Mouse (Mus musculus): ENCODE measurements around the gene Cyren. TPM values are rescaled to one million over a fixed set of nuclear protein-coding genes. Genes with fewer than 3 reads are reported as not detected.

Gene Cyren
- 11.0 and 11.3 TPM in 2 replicates for polyA plus RNA-seq (2015; fragmentation: Nextera tagmentation; extraction: Ambion mirVana)

GRCm38 (mm10) chr6:34877509-34878321, at the start of gene Cyren:
Gene Cyren, minus strand, starts transcription at chr6:34878060.
- peak; percentile 93 for ATAC-seq
- WGBS, result under 1% methylated on average over 56 of the region's 56 CpGs

GRCm38 (mm10) chr6:34927594-34927993, 49.7 kb upstream of the Cyren start:
- H3K9me3 ChIP-seq, result no peaks in the 10 kb centered on the region
- H3K4me2 ChIP-seq (replicated peaks), result no peak overlapping the region
- no peak overlapping the region for H3K27ac ChIP-seq
- H3K9ac ChIP-seq, result no peak overlapping the region
- ATAC-seq, result no peak
- WGBS, result 91% methylated on average over 8 of the region's 8 CpGs
- H3K36me3 ChIP-seq, result no peaks in the 10 kb centered on the region
- H3K27me3 ChIP-seq (replicated peaks), result no peaks in the 10 kb centered on the region
- H3K4me1 ChIP-seq (replicated peaks), result no peaks in the 10 kb centered on the region
- H3K4me3 ChIP-seq (replicated peaks), result no peak overlapping the region

More at GRCm38 (mm10) chr6:34877509-34878321, at the start of gene Cyren:
- H3K9ac ChIP-seq, result peak within 1 kb of the TSS; percentile 82
- H3K9me3 ChIP-seq, result no peaks in the 10 kb centered on the region
- H3K36me3 ChIP-seq, result 0 out of 2 replicates have a peak, but pooled peaks cover 7% of the 10 kb centered on the region
- H3K4me1 ChIP-seq (replicated peaks), result peaks cover 22% of the 10 kb centered on the region
- H3K4me3 ChIP-seq (replicated peaks), result peak within 1 kb of the TSS; percentile 65
- no peaks in the 10 kb centered on the region for H3K27me3 ChIP-seq (replicated peaks)
- peak within 1 kb of the TSS; percentile 90 for H3K27ac ChIP-seq
- H3K4me2 ChIP-seq (replicated peaks), result peak within 1 kb of the TSS; percentile 66

- no peak for ATAC-seq
- Histone ChIP-seq H3K36me3 (no peaks in the 10 kb centered on the region), H3K4me3 (replicated peaks) (no peak overlapping the region), H3K9me3 (no peaks in the 10 kb centered on the region), H3K4me1 (replicated peaks) (no peaks in the 10 kb centered on the region), H3K27ac (no peak overlapping the region), H3K4me2 (replicated peaks) (no peak overlapping the region), H3K9ac (no peak overlapping the region), H3K27me3 (replicated peaks) (no peaks in the 10 kb centered on the region)
- WGBS, result 42% methylated on average over 4 of the region's 4 CpGs
These were observed 49.3 kb upstream of the Cyren start for GRCm38 (mm10) chr6:34927156-34927555.

- Histone ChIP-seq H3K9ac (no peak overlapping the region), H3K27ac (no peak overlapping the region), H3K4me1 (replicated peaks) (no peaks in the 10 kb centered on the region), H3K36me3 (no peaks in the 10 kb centered on the region), H3K4me2 (replicated peaks) (no peak overlapping the region), H3K4me3 (replicated peaks) (no peak overlapping the region), H3K27me3 (replicated peaks) (no peaks in the 10 kb centered on the region), H3K9me3 (no peaks in the 10 kb centered on the region)
- WGBS, result 63% methylated on average over 14 of the region's 14 CpGs
- ATAC-seq, result no peak
These were observed 44.1 kb upstream of the Cyren start for GRCm38 (mm10) chr6:34921941-34922340.

GRCm38 (mm10) chr6:34920631-34921030, 42.8 kb upstream of the Cyren start:
- no peaks in the 10 kb centered on the region for H3K36me3 ChIP-seq
- WGBS, result 94% methylated on average over 12 of the region's 12 CpGs
- ATAC-seq, result no peak
- H3K27me3 ChIP-seq (replicated peaks), result no peaks in the 10 kb centered on the region
- no peak overlapping the region for H3K4me3 ChIP-seq (replicated peaks)
- H3K4me1 ChIP-seq (replicated peaks), result no peaks in the 10 kb centered on the region
- H3K9me3 ChIP-seq, result no peaks in the 10 kb centered on the region
- H3K4me2 ChIP-seq (replicated peaks), result no peak overlapping the region
- no peak overlapping the region for H3K9ac ChIP-seq
- H3K27ac ChIP-seq, result no peak overlapping the region

GRCm38 (mm10) chr6:34919956-34920355, 42.1 kb upstream of the Cyren start, which contains the start of gene Stra8:
Gene Stra8, plus strand, starts transcription at chr6:34920163.
- no peaks in the 10 kb centered on the region for H3K9me3 ChIP-seq
- no peak within 1 kb of the TSS for H3K4me3 ChIP-seq (replicated peaks)
- no peak for ATAC-seq
- WGBS, result 43% methylated on average over 10 of the region's 10 CpGs
- H3K4me2 ChIP-seq (replicated peaks), result no peak within 1 kb of the TSS
- no peaks in the 10 kb centered on the region for H3K36me3 ChIP-seq
- H3K27ac ChIP-seq, result no peak within 1 kb of the TSS
- H3K9ac ChIP-seq, result no peak within 1 kb of the TSS
- no peaks in the 10 kb centered on the region for H3K4me1 ChIP-seq (replicated peaks)
- H3K27me3 ChIP-seq (replicated peaks), result no peaks in the 10 kb centered on the region

GRCm38 (mm10) chr6:34919146-34919545, 41.3 kb upstream of the Cyren start:
- 76% methylated on average over 7 of the region's 7 CpGs for WGBS
- no peak overlapping the region for H3K9ac ChIP-seq

GRCm38 (mm10) chr6:34914462-34914861, 36.6 kb upstream of the Cyren start:
- 79% methylated on average over 3 of the region's 3 CpGs for WGBS
- Histone ChIP-seq H3K27me3 (replicated peaks) (no peaks in the 10 kb centered on the region), H3K36me3 (no peaks in the 10 kb centered on the region), H3K4me3 (replicated peaks) (no peak overlapping the region), H3K4me2 (replicated peaks) (no peak overlapping the region), H3K4me1 (replicated peaks) (0 out of 2 replicates have a peak, but pooled peaks cover 6% of the 10 kb centered on the region), H3K9ac (no peak overlapping the region), H3K27ac (no peak overlapping the region), H3K9me3 (no peaks in the 10 kb centered on the region)
- no peak for ATAC-seq

More at GRCm38 (mm10) chr6:34919146-34919545, 41.3 kb upstream of the Cyren start:
- Histone ChIP-seq H3K4me2 (replicated peaks) (no peak overlapping the region), H3K27ac (no peak overlapping the region), H3K4me1 (replicated peaks) (no peaks in the 10 kb centered on the region), H3K9me3 (no peaks in the 10 kb centered on the region), H3K4me3 (replicated peaks) (no peak overlapping the region), H3K27me3 (replicated peaks) (no peaks in the 10 kb centered on the region), H3K36me3 (no peaks in the 10 kb centered on the region)
- ATAC-seq, result no peak

- H3K4me2 ChIP-seq (replicated peaks), result no peak overlapping the region
- no peaks in the 10 kb centered on the region for H3K9me3 ChIP-seq
- 83% methylated on average over 13 of the region's 13 CpGs for WGBS
- no peak overlapping the region for H3K4me3 ChIP-seq (replicated peaks)
- H3K9ac ChIP-seq, result no peak overlapping the region
- ATAC-seq, result no peak
- no peaks in the 10 kb centered on the region for H3K27me3 ChIP-seq (replicated peaks)
- no peak overlapping the region for H3K27ac ChIP-seq
- H3K4me1 ChIP-seq (replicated peaks), result 0 out of 2 replicates have a peak, but pooled peaks cover 6% of the 10 kb centered on the region
- H3K36me3 ChIP-seq, result no peaks in the 10 kb centered on the region
These were observed 35.6 kb upstream of the Cyren start for GRCm38 (mm10) chr6:34913341-34914040.

GRCm38 (mm10) chr6:34910371-34911219, 32.7 kb upstream of the Cyren start, which contains the start of gene Wdr91:
Gene Wdr91, minus strand, starts transcription at chr6:34910876.
- 0 out of 2 replicates have a peak, but pooled peaks cover 6% of the 10 kb centered on the region for H3K4me1 ChIP-seq (replicated peaks)
- H3K9ac ChIP-seq, result peak within 1 kb of the TSS; percentile 62
- H3K27me3 ChIP-seq (replicated peaks), result no peaks in the 10 kb centered on the region
- H3K4me3 ChIP-seq (replicated peaks), result peak within 1 kb of the TSS; percentile 71
- ATAC-seq, result peak; percentile 97
- H3K36me3 ChIP-seq, result no peaks in the 10 kb centered on the region
- H3K27ac ChIP-seq, result peak within 1 kb of the TSS; percentile 71
- H3K9me3 ChIP-seq, result no peaks in the 10 kb centered on the region
- WGBS, result under 1% methylated on average over 63 of the region's 64 CpGs
- peak within 1 kb of the TSS; percentile 86 for H3K4me2 ChIP-seq (replicated peaks)

GRCm38 (mm10) chr6:34909631-34910345, 31.9 kb upstream of the Cyren start:
- no peak overlapping the region for H3K27ac ChIP-seq

More at GRCm38 (mm10) chr6:34909631-34910345, 31.9 kb upstream of the Cyren start:
- Histone ChIP-seq H3K9me3 (no peaks in the 10 kb centered on the region), H3K9ac (peak overlapping the region; percentile 62), H3K4me1 (replicated peaks) (0 out of 2 replicates have a peak, but pooled peaks cover 6% of the 10 kb centered on the region), H3K4me3 (replicated peaks) (peak overlapping the region; percentile 71), H3K36me3 (peaks cover 4% of the 10 kb centered on the region; the same call in 1 of the 2 replicates), H3K27me3 (replicated peaks) (no peaks in the 10 kb centered on the region), H3K4me2 (replicated peaks) (peak overlapping the region; percentile 86)
- ATAC-seq, result no peak
- 45% methylated on average over 8 of the region's 8 CpGs for WGBS
